Mouse (Mus musculus): Measurements from ENCODE around the gene Lrriq1. TPM values are rescaled to one million over a fixed set of nuclear protein-coding genes. Genes with fewer than 3 reads are reported as not detected.

Lrriq1 gene
- 4.8 and 7.3 TPM in 2 replicates for polyA plus RNA-seq (2015; fragmentation: Nextera tagmentation; extraction: Ambion mirVana)

- peaks cover 5% of the 10 kb centered on the region for H3K4me1 ChIP-seq (replicated peaks)
- no peak within 1 kb of the TSS for H3K27ac ChIP-seq
- H3K9ac ChIP-seq: peak within 1 kb of the TSS; percentile 68
- no peaks in the 10 kb centered on the region for H3K27me3 ChIP-seq
- no peaks in the 10 kb centered on the region for H3K36me3 ChIP-seq
- H3K4me3 ChIP-seq: peak within 1 kb of the TSS; percentile 58
- peak; percentile 100 for ATAC-seq (ENCODE audit: low FRiP score)
- WGBS: 6% methylated on average over 25 of the region's 25 CpGs
- peak within 1 kb of the TSS; percentile 74 for H3K4me2 ChIP-seq
- no peaks in the 10 kb centered on the region for H3K9me3 ChIP-seq
These were observed at the start of gene Lrriq1 for GRCm38 (mm10) chr10:103235707-103236459. TSS of gene Lrriq1 (minus strand) at chr10:103236322.

DNA sequence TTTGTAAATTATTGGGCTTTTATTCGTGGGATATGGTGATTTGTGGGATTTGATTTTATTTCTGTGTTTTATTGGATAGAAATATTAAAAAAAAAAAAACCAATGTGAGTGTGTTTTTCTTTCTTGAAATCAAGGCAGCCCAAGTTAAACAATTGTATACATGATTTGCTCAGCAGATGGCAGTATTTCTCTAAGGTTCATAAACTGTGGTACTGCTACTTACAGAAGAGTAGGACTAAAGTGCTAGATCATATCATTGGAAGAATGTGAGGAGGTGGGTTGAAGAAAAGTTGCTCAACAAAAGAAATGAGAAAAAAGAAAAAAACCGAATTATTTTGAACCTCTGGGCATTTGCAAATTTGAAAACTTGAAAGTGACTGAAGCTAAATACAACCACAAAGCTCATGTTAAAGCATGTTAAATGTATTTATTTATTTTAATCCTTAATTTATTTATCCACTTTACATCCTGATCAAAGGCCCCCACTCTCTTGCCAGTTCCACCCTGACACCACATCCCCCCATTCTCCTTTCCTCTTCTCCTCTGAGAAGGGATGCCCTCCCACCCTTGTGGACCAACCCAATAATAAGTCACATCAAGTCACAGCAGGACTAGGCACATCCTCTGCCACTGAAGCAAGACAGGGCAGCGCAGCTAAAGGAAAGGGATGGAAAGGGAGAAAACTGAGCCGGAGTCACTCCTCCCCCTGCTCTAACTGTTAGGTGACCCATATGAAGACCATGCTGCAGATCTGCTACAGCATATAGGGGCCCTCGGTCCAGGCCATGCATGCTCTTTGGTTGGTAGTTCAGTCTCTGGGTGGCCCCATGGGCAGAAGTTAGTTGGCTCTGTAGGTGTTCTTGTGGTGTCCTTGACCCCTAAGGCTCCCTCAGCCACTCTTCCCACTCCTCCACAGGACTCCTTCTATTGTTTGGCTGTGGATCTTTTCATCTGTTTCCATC lies 18.0 kb upstream of the Lrriq1 start:
- no peak overlapping the region for H3K4me2 ChIP-seq
- 44% methylated on average over 5 of the region's 5 CpGs for WGBS
- no peaks in the 10 kb centered on the region for H3K4me1 ChIP-seq (replicated peaks)
- ATAC-seq (ENCODE audit: low FRiP score): peak; percentile 71; the same call in 1 of the 2 replicates
- H3K27me3 ChIP-seq: no peaks in the 10 kb centered on the region
- no peak overlapping the region for H3K9ac ChIP-seq
- no peaks in the 10 kb centered on the region for H3K9me3 ChIP-seq
- H3K4me3 ChIP-seq: no peak overlapping the region
- no peaks in the 10 kb centered on the region for H3K36me3 ChIP-seq
- no peak overlapping the region for H3K27ac ChIP-seq

- Histone ChIP-seq H3K9ac (no peak overlapping the region), H3K9me3 (no peaks in the 10 kb centered on the region), H3K27me3 (no peaks in the 10 kb centered on the region), H3K27ac (no peak overlapping the region), H3K4me1 (replicated peaks) (peaks cover 5% of the 10 kb centered on the region), H3K4me2 (peak overlapping the region; percentile 74), H3K36me3 (no peaks in the 10 kb centered on the region), H3K4me3 (peak overlapping the region; percentile 58)
- ATAC-seq (ENCODE audit: low FRiP score): no peak; the same call in 1 of the 2 replicates
- WGBS: 26% methylated on average over 4 of the region's 4 CpGs
These were observed 294 bp upstream of the Lrriq1 start for GRCm38 (mm10) chr10:103236460-103236772.

DNA sequence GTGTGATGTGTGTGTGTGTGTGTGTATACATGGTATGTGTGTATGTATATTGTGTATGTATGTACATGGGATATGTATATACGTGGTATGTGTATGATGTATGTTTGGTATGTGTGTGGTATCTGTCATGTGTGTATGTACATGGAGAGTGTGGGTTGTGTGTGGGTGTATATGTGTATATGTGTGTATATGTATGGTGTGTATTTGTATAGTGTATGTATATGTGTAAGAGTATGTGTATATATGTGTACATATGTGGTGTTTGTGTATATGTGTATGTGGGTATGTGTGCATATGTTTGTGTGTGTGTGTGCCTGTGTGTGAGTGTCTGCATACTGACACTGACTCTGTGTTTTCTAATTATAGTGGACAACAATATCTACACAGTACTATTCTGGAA lies 9.5 kb downstream of the Lrriq1 start:
- Histone ChIP-seq H3K4me3 (no peak overlapping the region), H3K27me3 (no peaks in the 10 kb centered on the region), H3K36me3 (no peaks in the 10 kb centered on the region), H3K4me1 (replicated peaks) (no peaks in the 10 kb centered on the region), H3K9ac (no peak overlapping the region), H3K4me2 (no peak overlapping the region), H3K27ac (no peak overlapping the region), H3K9me3 (no peaks in the 10 kb centered on the region)
- 0 out of 2 replicates have a peak, but pooled peaks have one; percentile 52 for ATAC-seq (ENCODE audit: low FRiP score)
- WGBS: 97% methylated on average over 1 of the region's 1 CpGs

DNA sequence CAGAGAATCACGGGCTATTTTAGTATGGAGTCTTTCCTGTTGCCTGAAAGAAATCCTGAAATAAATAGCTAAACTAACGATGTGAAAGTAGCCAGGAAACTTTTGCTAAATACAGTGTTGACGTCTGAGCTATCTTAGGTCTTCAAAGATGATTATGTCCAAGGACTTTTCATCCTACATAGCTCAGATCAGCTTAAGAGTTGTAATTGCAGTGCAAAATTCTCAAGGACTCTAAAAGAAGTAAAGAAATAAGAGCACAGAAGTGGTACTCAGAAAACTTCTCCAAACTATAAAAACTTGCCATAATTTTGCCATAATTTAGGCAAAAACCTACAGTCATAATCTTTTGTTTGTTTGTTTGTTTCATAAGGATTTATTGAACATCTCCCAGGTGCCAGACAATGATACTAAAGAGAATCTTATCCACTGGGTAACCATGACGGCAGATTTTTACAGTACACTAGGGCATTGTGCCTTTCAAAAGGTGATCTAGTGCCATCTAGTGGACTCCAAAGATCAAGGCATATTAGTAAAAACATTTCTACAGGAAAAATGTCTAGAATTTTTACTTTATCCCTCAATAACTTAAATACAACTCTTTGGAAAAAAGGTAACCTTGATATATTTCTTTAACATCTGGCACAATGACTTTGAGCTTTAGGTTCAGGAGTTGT lies 41.3 kb downstream of the Lrriq1 start:
- Histone ChIP-seq H3K4me2 (no peak overlapping the region), H3K9ac (no peak overlapping the region), H3K9me3 (no peaks in the 10 kb centered on the region), H3K4me1 (replicated peaks) (no peaks in the 10 kb centered on the region), H3K4me3 (no peak overlapping the region), H3K36me3 (no peaks in the 10 kb centered on the region), H3K27ac (no peak overlapping the region), H3K27me3 (no peaks in the 10 kb centered on the region)
- ATAC-seq (ENCODE audit: low FRiP score): peak; percentile 84; the same call in 1 of the 2 replicates
- 57% methylated on average over 4 of the region's 4 CpGs for WGBS

DNA sequence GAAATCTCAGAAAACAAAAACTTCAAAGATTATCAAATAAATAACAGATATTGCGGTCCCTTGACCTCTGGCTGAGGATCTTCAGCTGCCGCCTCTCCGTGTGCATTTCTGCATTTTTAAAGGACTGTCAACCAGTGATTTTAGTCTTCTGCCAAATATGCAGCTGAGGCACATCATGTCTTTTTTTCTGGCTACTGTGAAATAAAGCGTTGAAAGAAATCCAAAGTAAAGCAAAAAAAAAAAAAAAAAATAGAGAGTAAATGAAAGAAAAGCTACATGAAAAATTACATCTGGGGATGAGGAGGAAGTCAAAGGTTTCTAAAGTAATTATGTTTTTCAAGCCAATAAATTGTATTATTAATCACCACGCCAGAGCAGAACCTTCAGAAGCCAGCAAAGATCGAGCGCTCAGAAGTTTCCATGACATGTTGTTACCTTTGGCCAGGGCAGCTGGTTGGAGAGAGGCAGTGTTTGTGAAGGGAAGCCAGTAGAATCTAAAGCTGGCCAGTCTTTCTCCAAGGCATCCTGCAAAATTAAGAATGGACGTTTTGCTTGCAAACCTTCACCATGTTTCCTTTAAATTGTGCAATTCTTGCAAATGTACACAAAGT lies 90.2 kb downstream of the Lrriq1 start:
- WGBS: 72% methylated on average over 8 of the region's 8 CpGs
- no peaks in the 10 kb centered on the region for H3K4me1 ChIP-seq (replicated peaks)
- H3K9me3 ChIP-seq: no peaks in the 10 kb centered on the region
- no peak overlapping the region for H3K27ac ChIP-seq
- no peak overlapping the region for H3K4me3 ChIP-seq
- no peaks in the 10 kb centered on the region for H3K27me3 ChIP-seq
- ATAC-seq (ENCODE audit: low FRiP score): no peak
- H3K36me3 ChIP-seq: no peaks in the 10 kb centered on the region
- H3K9ac ChIP-seq: no peak overlapping the region
- H3K4me2 ChIP-seq: no peak overlapping the region

DNA sequence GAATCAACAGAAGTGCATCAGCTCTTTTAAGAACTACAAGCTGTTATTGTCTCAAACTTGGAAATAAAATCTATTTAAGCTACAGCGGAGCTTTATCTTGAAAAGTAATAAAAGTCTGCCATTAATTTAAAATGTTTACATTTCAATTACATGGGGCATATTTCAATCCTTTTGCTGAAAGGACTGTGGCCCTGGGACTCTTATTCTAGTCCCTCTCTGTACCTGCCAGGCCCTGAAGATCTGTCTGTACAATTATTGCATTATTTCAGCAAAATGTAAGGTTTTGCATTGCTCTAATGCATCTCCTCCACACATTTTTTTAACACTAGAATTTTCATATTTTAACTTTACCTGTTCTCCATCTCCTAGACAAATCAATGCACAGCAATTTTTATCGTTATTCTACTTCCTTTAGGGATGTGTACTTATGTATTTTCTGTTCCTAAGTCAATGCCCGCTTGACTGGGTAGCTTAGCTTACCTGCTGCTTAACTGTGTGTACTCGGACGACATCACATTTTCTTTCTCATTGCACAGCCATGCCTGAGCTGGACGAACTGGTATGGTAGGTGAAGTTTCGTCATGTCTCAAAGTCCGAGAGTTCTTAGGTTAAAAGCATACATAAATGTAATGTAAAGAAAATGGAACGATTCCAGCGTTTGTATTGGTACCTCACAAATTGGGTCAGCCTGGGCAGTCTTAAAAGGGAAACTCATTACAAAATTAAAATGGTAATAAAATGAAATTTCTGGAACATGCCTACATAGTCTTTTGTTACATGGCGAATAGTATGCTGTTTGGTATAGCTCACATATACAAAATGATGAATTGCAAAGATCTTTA lies 91.0 kb downstream of the Lrriq1 start:
- H3K27ac ChIP-seq: no peak overlapping the region
- no peaks in the 10 kb centered on the region for H3K27me3 ChIP-seq

GRCm38 (mm10) chr10:103142526-103142925 lies 93.6 kb downstream of the Lrriq1 start:
- no peaks in the 10 kb centered on the region for H3K27me3 ChIP-seq
- no peak overlapping the region for H3K4me3 ChIP-seq
- no peaks in the 10 kb centered on the region for H3K9me3 ChIP-seq
- no peak for ATAC-seq (ENCODE audit: low FRiP score)
- whole genome bisulfite sequencing: 64% methylated on average over 4 of the region's 4 CpGs
- H3K27ac ChIP-seq: no peak overlapping the region
- H3K4me2 ChIP-seq: no peak overlapping the region
- H3K36me3 ChIP-seq: no peaks in the 10 kb centered on the region
- H3K4me1 ChIP-seq (replicated peaks): no peaks in the 10 kb centered on the region
- no peak overlapping the region for H3K9ac ChIP-seq

More for the DNA sequence above, 91.0 kb downstream of the Lrriq1 start:
- H3K9ac ChIP-seq: no peak overlapping the region
- 88% methylated on average over 11 of the region's 11 CpGs for WGBS
- no peaks in the 10 kb centered on the region for H3K4me1 ChIP-seq (replicated peaks)
- H3K9me3 ChIP-seq: no peaks in the 10 kb centered on the region
- no peak overlapping the region for H3K4me3 ChIP-seq
- no peak overlapping the region for H3K4me2 ChIP-seq
- no peak for ATAC-seq (ENCODE audit: low FRiP score)
- H3K36me3 ChIP-seq: no peaks in the 10 kb centered on the region

DNA sequence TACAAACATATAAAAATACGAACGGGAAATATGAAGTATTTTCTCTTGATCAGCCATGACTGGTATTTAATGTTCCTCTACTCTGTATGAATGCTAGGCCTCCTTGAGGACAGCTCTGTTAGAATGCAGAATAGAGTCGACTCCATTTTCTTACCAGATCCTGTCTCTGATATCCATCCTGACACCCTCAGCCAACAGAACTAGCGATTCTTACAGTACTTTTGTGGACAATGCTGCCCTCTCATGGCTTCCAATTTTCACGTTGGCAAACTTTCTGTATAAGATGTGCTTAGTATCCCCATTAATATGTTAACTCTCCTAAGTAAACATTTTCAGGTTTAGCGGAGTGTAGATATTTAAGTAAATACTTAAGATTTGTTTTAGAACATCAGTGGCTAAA lies 94.6 kb downstream of the Lrriq1 start:
- Histone ChIP-seq H3K9me3 (no peaks in the 10 kb centered on the region), H3K4me1 (replicated peaks) (no peaks in the 10 kb centered on the region), H3K27ac (no peak overlapping the region), H3K4me3 (no peak overlapping the region), H3K4me2 (no peak overlapping the region), H3K36me3 (no peaks in the 10 kb centered on the region), H3K9ac (no peak overlapping the region), H3K27me3 (no peaks in the 10 kb centered on the region)
- WGBS: 53% methylated on average over 6 of the region's 6 CpGs
- no peak for ATAC-seq (ENCODE audit: low FRiP score)

GRCm38 (mm10) chr10:103140609-103141008 lies 95.5 kb downstream of the Lrriq1 start:
- Histone ChIP-seq H3K4me1 (replicated peaks) (no peaks in the 10 kb centered on the region), H3K9ac (no peak overlapping the region), H3K27me3 (no peaks in the 10 kb centered on the region), H3K4me2 (no peak overlapping the region), H3K27ac (no peak overlapping the region), H3K36me3 (no peaks in the 10 kb centered on the region), H3K4me3 (no peak overlapping the region), H3K9me3 (no peaks in the 10 kb centered on the region)
- WGBS: 79% methylated on average over 8 of the region's 8 CpGs
- no peak for ATAC-seq (ENCODE audit: low FRiP score)

DNA sequence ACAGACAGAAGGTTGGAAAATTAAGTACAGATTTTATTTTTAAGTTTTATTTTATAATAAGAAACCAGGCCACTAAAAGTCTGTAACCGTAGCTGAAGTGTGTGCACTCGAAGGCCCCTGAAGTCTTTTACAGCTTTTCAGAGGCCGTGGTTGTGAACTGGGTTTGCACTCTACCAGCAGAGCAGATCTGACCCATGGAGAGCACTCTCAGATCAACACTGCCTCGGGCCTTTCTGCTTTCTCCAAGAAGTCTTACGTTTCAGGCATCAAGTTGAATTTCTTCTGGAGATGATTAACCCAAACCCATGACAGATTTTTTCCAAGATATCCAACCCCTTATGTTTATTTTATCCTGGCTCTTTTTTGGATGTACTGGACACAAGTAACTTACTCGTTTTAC lies 121.5 kb downstream of the Lrriq1 start:
- Histone ChIP-seq H3K9ac (no peak overlapping the region), H3K27ac (no peak overlapping the region), H3K4me3 (no peak overlapping the region), H3K27me3 (no peaks in the 10 kb centered on the region), H3K4me2 (no peak overlapping the region), H3K36me3 (no peaks in the 10 kb centered on the region), H3K4me1 (replicated peaks) (no peaks in the 10 kb centered on the region), H3K9me3 (no peaks in the 10 kb centered on the region)
- ATAC-seq (ENCODE audit: low FRiP score): no peak
- 71% methylated on average over 6 of the region's 6 CpGs for WGBS

Measured in hindbrain, embryonic 13.5 days (tissue).